Mouse (Mus musculus): ENCODE data around the gene Sfmbt1.

Sfmbt1 gene

DNA sequence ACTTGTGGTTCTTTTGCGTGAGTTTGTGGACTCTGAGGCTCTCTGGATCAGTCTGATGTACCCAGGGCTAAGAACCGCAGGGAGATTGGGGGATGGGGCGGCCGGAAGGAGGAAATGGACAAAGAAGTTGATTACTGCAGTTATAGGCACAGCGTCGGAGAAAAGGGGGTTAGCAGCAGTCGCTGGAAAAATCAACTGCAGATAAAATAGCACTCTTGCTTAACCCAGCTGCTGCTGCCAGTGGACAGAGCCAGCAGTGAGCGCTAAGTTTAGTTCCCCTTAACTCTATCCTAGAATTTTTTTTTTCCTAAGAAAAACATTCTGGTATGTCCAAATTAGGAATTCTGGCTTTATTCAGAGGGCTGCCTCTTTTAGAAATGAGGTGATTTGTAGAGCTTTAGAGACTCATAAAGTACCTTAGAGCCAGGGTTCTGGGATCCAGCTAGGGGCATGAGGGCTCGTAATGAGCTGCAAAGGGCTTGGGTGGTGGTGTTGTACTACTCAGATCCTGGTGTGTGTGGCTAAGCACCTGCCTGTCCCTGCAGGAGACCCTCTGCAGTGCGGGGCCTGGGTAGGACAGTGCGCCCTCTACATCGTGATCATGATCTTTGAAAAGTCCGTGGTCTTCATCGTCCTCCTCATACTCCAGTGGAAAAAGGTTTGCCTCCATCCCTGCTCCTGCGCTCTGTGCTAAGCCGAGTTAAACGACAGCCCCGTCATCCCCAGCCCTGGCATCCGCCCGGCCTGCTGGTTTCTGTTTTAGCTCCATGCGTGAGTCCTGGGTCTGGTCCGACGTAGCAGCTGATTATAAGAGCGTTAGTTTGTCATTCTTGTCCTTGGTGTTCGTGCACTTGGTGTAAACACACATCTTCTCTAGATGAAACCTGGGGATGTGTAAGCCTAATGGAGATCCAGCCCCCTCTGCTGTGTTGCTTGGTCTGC is 155.8 kb downstream of the Sfmbt1 start:
- in situ Hi-C loops (cut with MboI) = no loop called here

Measured in mature B cell (primary cell).